Mouse (Mus musculus): ENCODE data around the gene Pign. TPM values are rescaled to one million over a fixed set of nuclear protein-coding genes. Genes with fewer than 3 reads are reported as not detected.

Pign gene
- total RNA-seq (2021): 10 to 100 TPM; 19.0 to 19.8 TPM
- long read RNA-seq, experiment 1, full-length matches to known transcripts: 2 of 4 reads
- long read RNA-seq, experiment 1, partial matches to known transcripts: 1 of 4 reads
- long read RNA-seq, experiment 1, other reads (novel, unspliced or antisense): 1 of 4 reads
- long read RNA-seq, experiment 2, full-length matches to known transcripts: 2 of 6 reads
- long read RNA-seq, experiment 2, partial matches to known transcripts: 0 of 6 reads
- long read RNA-seq, experiment 2, other reads (novel, unspliced or antisense): 4 of 6 reads

GRCm38 (mm10) chr1:105663171-105663961 is at the start of gene Pign, which contains the start of gene Relch:
Gene Pign, minus strand, starts transcription at chr1:105663677.
Gene Relch, plus strand, starts transcription at chr1:105663861.
- TF ChIP-seq CTCF (conservative IDR thresholded peaks at IDR 0.05): peak; percentile 58
- DNase-seq (ENCODE audit: low spot score in 2 of 2): peak; percentile 95 to 98
- Histone ChIP-seq H3K4me3 (peak within 1 kb of the TSS; percentile 75), H3K27ac (peak within 1 kb of the TSS; percentile 97)

- no peak overlapping the region for H3K4me3 ChIP-seq
- TF ChIP-seq CTCF (conservative IDR thresholded peaks at IDR 0.05): no peak
- no peak overlapping the region for H3K27ac ChIP-seq
- DNase-seq (ENCODE audit: low spot score in 2 of 2): no peak
Observed at GRCm38 (mm10) chr1:105712822-105713221, 49.3 kb upstream of the Pign start.

GRCm38 (mm10) chr1:105711227-105711626 is 47.8 kb upstream of the Pign start:
- peak in 1 of 2 experiments; percentile 23 for DNase-seq (ENCODE audit: low spot score in 2 of 2)
- TF ChIP-seq CTCF (conservative IDR thresholded peaks at IDR 0.05): peak; percentile 91
- Histone ChIP-seq H3K4me3 (no peak overlapping the region), H3K27ac (no peak overlapping the region)

- no peak for TF ChIP-seq CTCF (conservative IDR thresholded peaks at IDR 0.05)
- H3K27ac ChIP-seq: no peak overlapping the region
- no peak for DNase-seq (ENCODE audit: low spot score in 2 of 2)
- no peak overlapping the region for H3K4me3 ChIP-seq
Observed at GRCm38 (mm10) chr1:105709415-105709814, 45.9 kb upstream of the Pign start.

- no peak for DNase-seq (ENCODE audit: low spot score in 2 of 2)
- Histone ChIP-seq H3K27ac (no peak overlapping the region), H3K4me3 (no peak overlapping the region)
Observed at GRCm38 (mm10) chr1:105700984-105701530, 37.6 kb upstream of the Pign start.

GRCm38 (mm10) chr1:105695581-105695980 is 32.1 kb upstream of the Pign start:
- no peak for DNase-seq (ENCODE audit: low spot score in 2 of 2)
- TF ChIP-seq CTCF (conservative IDR thresholded peaks at IDR 0.05): no peak
- no peak overlapping the region for H3K4me3 ChIP-seq
- H3K27ac ChIP-seq: 0 out of 2 replicates have a peak overlapping the region, but pooled peaks have one; percentile 1

More at GRCm38 (mm10) chr1:105700984-105701530, 37.6 kb upstream of the Pign start:
- no peak for TF ChIP-seq CTCF (conservative IDR thresholded peaks at IDR 0.05)

- TF ChIP-seq CTCF (conservative IDR thresholded peaks at IDR 0.05): no peak
- no peak overlapping the region for H3K4me3 ChIP-seq
- H3K27ac ChIP-seq: no peak overlapping the region
- DNase-seq (ENCODE audit: low spot score in 2 of 2): peak in 1 of 2 experiments; percentile 20
Observed at GRCm38 (mm10) chr1:105685501-105685900, 22.0 kb upstream of the Pign start.

- H3K4me3 ChIP-seq: no peak overlapping the region
- no peak for DNase-seq (ENCODE audit: low spot score in 2 of 2)
- TF ChIP-seq CTCF (conservative IDR thresholded peaks at IDR 0.05): peak; percentile 71
- no peak overlapping the region for H3K27ac ChIP-seq
Observed at GRCm38 (mm10) chr1:105680587-105680986, 17.1 kb upstream of the Pign start.

- no peak for TF ChIP-seq CTCF (conservative IDR thresholded peaks at IDR 0.05)
- H3K4me3 ChIP-seq: no peak overlapping the region
- H3K27ac ChIP-seq: no peak overlapping the region
- no peak for DNase-seq (ENCODE audit: low spot score in 2 of 2)
Observed at GRCm38 (mm10) chr1:105674763-105675162, 11.3 kb upstream of the Pign start.

- DNase-seq (ENCODE audit: low spot score in 2 of 2): no peak
Observed at GRCm38 (mm10) chr1:105669700-105670099, 6.2 kb upstream of the Pign start.

GRCm38 (mm10) chr1:105663962-105664812 is 710 bp upstream of the Pign start:
- peak overlapping the region; percentile 97 for H3K27ac ChIP-seq
- no peak for TF ChIP-seq CTCF (conservative IDR thresholded peaks at IDR 0.05)
- no peak for DNase-seq (ENCODE audit: low spot score in 2 of 2)

More at GRCm38 (mm10) chr1:105669700-105670099, 6.2 kb upstream of the Pign start:
- no peak for TF ChIP-seq CTCF (conservative IDR thresholded peaks at IDR 0.05)
- Histone ChIP-seq H3K4me3 (no peak overlapping the region), H3K27ac (no peak overlapping the region)

GRCm38 (mm10) chr1:105662820-105663170 is 682 bp downstream of the Pign start:
- TF ChIP-seq CTCF (conservative IDR thresholded peaks at IDR 0.05): no peak

More at GRCm38 (mm10) chr1:105663962-105664812, 710 bp upstream of the Pign start:
- peak overlapping the region; percentile 75 for H3K4me3 ChIP-seq

More at GRCm38 (mm10) chr1:105662820-105663170, 682 bp downstream of the Pign start:
- no peak for DNase-seq (ENCODE audit: low spot score in 2 of 2)
- H3K27ac ChIP-seq: peak overlapping the region; percentile 76; the same call in 1 of the 2 replicates
- H3K4me3 ChIP-seq: peak overlapping the region; percentile 75

Measured in layer of hippocampus, adult 2 months (tissue).